Mouse (Mus musculus) liver, adult (tissue): ENCODE data around the gene Marc1.
A peak's percentile ranks its signal among the peaks of the same experiment; 100 is the strongest.

Source experiments
- GATA4 ChIP-seq: IDR thresholded peaks from 2 replicates; pipeline ENCODE4 v1.6.1; 2014; ENCODE audit warnings: mild to moderate bottlenecking, low read length; ENCODE audit not compliant: insufficient replicate concordance

The Marc1 gene

GRCm38 (mm10) chr1:184810780-184811575 is at the start of gene Marc1:
Gene Marc1, minus strand, starts transcription at chr1:184811313.
- no peak for TF ChIP-seq GATA4

DNA sequence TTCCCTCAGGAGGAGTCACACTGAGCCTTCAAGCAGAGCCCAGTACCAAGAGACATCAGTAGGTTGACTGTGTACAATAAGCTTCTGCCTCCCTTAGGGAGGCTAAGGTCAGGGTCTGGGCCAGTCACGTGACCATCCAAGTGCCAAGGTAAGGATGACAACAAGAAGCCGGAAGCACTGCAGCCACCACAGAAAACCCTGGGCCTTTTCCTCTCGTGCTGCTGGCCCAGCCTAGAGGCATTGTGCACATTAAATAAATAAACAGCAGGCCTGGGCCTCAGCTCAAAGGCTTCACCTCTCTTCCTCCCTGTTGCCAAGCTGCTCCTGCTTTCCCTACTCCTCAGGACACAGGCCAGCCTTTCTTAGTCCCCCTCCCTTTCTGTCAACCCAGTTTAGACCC is 49.2 kb upstream of the Marc1 start:
- no peak for TF ChIP-seq GATA4

DNA sequence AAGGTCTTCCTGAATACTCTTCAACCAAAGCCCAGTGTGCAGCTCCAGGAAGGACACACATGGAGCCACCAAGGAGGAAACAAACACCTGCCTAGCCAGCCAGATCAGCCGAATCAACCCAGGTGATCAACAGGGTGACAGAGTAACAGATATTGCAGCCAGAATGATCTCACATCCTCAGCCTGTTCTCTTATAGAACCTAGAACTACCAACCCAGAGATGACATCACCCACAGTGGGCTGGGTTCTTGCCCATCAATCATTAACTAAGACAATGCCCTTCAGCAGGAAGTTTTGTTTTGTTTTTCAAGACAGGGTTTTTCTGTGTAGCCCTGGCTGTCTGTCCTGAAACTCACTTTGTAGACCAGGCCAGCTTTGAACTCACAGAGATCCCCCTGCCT is 47.1 kb upstream of the Marc1 start:
- no peak for TF ChIP-seq GATA4

DNA sequence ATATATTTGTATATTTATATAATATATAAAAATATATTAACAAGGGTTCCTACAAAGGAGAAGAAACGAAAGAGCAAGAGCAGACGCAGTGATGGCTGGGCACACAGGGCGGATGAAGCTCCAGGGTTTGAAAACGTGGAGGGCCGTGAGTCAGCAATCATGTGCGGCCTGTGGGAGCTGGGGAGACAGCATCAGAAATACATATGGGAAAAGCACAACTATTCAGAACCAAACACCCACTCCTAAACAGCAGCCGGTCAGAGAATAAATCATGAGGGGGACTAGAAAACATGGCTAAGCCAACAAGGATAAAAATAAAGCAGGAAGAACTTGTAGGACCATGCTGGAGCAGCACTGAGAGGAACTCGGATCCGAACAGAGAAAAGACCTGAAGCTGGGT is 46.1 kb upstream of the Marc1 start:
- TF ChIP-seq GATA4 = no peak

- peak; percentile 50; the same call in 1 of the 2 replicates for TF ChIP-seq GATA4
These were observed 42.8 kb upstream of the Marc1 start for GRCm38 (mm10) chr1:184853922-184854321.

DNA sequence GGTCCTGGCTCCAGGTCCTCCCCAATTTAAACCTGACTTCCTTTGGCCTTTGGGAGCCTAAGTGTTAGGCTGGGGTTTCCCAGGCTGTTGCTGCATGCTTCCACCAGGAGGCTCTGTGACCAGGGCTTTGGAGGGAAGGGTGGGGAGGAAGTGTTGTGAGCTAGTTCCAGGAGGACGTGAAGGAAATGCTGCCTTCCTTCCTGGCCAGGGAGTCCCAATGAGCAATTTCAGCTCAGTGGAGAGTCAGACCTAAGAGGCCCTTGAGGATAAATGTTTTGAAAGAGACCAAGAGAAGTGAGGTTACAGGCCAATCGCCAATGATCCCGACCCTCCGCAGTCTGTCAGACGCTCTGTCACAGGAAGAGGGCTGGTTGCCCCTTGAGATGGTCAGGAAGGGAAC is 42.2 kb upstream of the Marc1 start:
- TF ChIP-seq GATA4 = no peak

- TF ChIP-seq GATA4 = peak; percentile 65; the same call in 1 of the 2 replicates
These were observed 40.9 kb upstream of the Marc1 start for GRCm38 (mm10) chr1:184851741-184852618.

GRCm38 (mm10) chr1:184851166-184851565 is 40.1 kb upstream of the Marc1 start:
- TF ChIP-seq GATA4 = peak; percentile 21; the same call in 1 of the 2 replicates

DNA sequence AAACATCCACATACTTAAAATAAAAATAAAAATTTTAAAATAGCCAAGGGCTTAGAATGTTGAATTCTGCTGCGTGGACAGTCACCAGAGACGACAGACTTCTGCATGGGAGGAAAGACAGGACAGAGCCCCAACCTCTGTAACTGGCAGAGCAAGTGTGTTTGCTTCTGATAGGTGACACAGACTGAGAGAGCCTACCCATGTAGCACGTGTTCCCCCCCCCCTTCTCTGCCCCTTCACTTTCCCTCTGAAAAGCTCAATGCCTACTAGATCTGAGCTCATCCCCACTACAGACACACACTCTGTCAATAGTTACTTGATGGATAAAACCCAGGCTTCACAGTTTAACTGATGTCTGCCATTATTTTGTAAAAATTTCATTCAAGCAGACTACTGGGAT is 35.9 kb upstream of the Marc1 start:
- TF ChIP-seq GATA4 = no peak

GRCm38 (mm10) chr1:184846092-184846750 is 35.1 kb upstream of the Marc1 start, which contains the start of gene Marc2:
Gene Marc2, minus strand, starts transcription at chr1:184846451.
- TF ChIP-seq GATA4 = no peak

DNA sequence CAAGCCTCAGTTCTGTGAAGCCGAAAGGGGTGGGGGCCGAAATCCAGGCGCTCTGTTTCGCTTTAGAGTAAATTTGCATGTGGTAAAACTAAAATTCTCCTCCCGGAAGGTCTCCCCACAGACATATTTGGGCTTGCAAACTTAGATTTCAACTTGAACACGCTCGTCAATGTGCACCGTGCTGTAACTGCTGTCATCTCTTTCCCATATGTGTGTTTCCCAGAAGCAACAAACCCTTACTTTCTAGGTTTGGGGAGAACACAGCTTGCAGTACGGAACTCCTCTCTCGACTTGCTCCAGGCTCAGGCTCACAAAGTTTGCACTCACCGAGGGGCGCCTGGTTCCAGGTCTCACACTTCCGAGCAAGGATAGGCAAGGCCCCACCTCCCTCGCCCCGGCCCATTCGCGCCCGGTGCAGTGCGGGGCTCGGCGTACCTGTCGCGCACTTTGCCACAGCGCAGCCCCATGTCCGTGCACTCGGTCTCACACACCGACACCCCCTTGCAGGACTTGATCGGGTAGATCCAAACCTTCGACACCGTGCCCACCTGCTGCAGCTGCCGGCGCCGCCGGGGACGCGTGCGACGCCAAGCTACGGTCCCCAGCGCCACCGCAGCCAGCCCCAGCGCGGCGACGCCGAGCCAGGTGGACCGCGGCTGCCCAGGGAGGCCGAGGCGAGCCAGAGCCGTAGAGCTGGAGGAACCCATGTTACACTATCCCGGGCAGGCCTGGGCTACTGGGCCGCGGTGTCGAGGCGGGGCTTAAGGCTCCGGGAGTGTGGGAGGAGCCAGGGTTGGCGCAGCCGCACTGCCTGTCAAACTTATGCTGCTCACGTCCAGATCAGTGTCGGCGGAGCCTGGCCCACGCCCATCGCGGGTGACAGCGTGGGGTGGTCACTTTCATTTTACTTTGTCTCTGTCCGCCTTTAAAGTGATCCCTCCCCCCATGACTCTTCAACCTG is 34.3 kb upstream of the Marc1 start:
- TF ChIP-seq GATA4 = peak; percentile 58; the same call in 1 of the 2 replicates

- TF ChIP-seq GATA4 = no peak
These were observed 33.4 kb upstream of the Marc1 start for GRCm38 (mm10) chr1:184844326-184845066.

GRCm38 (mm10) chr1:184837649-184838048 is 26.5 kb upstream of the Marc1 start:
- TF ChIP-seq GATA4 = no peak
